Mouse (Mus musculus): ENCODE data around the gene Il20rb. TPM values are rescaled to one million over a fixed set of nuclear protein-coding genes. Genes with fewer than 3 reads are reported as not detected.

Gene Il20rb
- polyA plus RNA-seq, 1 experiment = 8.3 TPM

- no peak overlapping the region for H3K4me3 ChIP-seq (ENCODE audit: control insufficient read depth, insufficient read depth, low read length)
- no peaks in the 10 kb centered on the region for H3K27me3 ChIP-seq (ENCODE audit: control insufficient read depth, insufficient read depth, low read length)
- H3K36me3 ChIP-seq (ENCODE audit: control insufficient read depth, insufficient read depth, low read length) = no peaks in the 10 kb centered on the region
- WGBS = 15% methylated on average over 4 of the region's 4 CpGs
- H3K27ac ChIP-seq (ENCODE audit: control insufficient read depth, insufficient read depth, low read length) = peak overlapping the region; percentile 42
- H3K4me1 ChIP-seq (replicated peaks; ENCODE audit: control insufficient read depth, insufficient read depth, low read length) = peaks cover 51% of the 10 kb centered on the region
- no peak for TF ChIP-seq CTCF (IDR thresholded peaks at IDR 0.05; ENCODE audit: borderline replicate concordance, control insufficient read depth, extremely low read depth, insufficient read depth, low read length, poor library complexity)
- TF ChIP-seq POLR2A (IDR thresholded peaks at IDR 0.05; ENCODE audit: control insufficient read depth, extremely low read depth, insufficient read depth, low read length, poor library complexity) = no peak
- DNase-seq = peak; percentile 34
Measured at GRCm38 (mm10) chr9:100462098-100462497, 24.5 kb downstream of the Il20rb start.

GRCm38 (mm10) chr9:100461671-100462070 lies 24.9 kb downstream of the Il20rb start:
- Histone ChIP-seq H3K27ac (ENCODE audit: control insufficient read depth, insufficient read depth, low read length) (peak overlapping the region; percentile 42), H3K4me3 (ENCODE audit: control insufficient read depth, insufficient read depth, low read length) (no peak overlapping the region), H3K27me3 (ENCODE audit: control insufficient read depth, insufficient read depth, low read length) (no peaks in the 10 kb centered on the region), H3K4me1 (replicated peaks; ENCODE audit: control insufficient read depth, insufficient read depth, low read length) (peaks cover 52% of the 10 kb centered on the region), H3K36me3 (ENCODE audit: control insufficient read depth, insufficient read depth, low read length) (no peaks in the 10 kb centered on the region)
- DNase-seq = no peak
- TF ChIP-seq POLR2A (IDR thresholded peaks at IDR 0.05; ENCODE audit: control insufficient read depth, extremely low read depth, insufficient read depth, low read length, poor library complexity) = no peak
- no peak for TF ChIP-seq CTCF (IDR thresholded peaks at IDR 0.05; ENCODE audit: borderline replicate concordance, control insufficient read depth, extremely low read depth, insufficient read depth, low read length, poor library complexity)
- 75% methylated on average over 9 of the region's 9 CpGs for WGBS

GRCm38 (mm10) chr9:100460203-100460602 lies 26.4 kb downstream of the Il20rb start:
- Histone ChIP-seq H3K4me3 (ENCODE audit: control insufficient read depth, insufficient read depth, low read length) (peak overlapping the region; percentile 21), H3K27me3 (ENCODE audit: control insufficient read depth, insufficient read depth, low read length) (no peaks in the 10 kb centered on the region), H3K4me1 (replicated peaks; ENCODE audit: control insufficient read depth, insufficient read depth, low read length) (peaks cover 63% of the 10 kb centered on the region), H3K27ac (ENCODE audit: control insufficient read depth, insufficient read depth, low read length) (peak overlapping the region; percentile 94), H3K36me3 (ENCODE audit: control insufficient read depth, insufficient read depth, low read length) (no peaks in the 10 kb centered on the region)
- DNase-seq = peak; percentile 74
- WGBS = 5% methylated on average over 9 of the region's 9 CpGs
- no peak for TF ChIP-seq POLR2A (IDR thresholded peaks at IDR 0.05; ENCODE audit: control insufficient read depth, extremely low read depth, insufficient read depth, low read length, poor library complexity)
- TF ChIP-seq CTCF (IDR thresholded peaks at IDR 0.05; ENCODE audit: borderline replicate concordance, control insufficient read depth, extremely low read depth, insufficient read depth, low read length, poor library complexity) = peak; percentile 48; the same call in 1 of the 2 replicates

GRCm38 (mm10) chr9:100457971-100458681 lies 28.5 kb downstream of the Il20rb start:
- H3K4me1 ChIP-seq (replicated peaks; ENCODE audit: control insufficient read depth, insufficient read depth, low read length) = peaks cover 64% of the 10 kb centered on the region
- peak; percentile 70 for DNase-seq

GRCm38 (mm10) chr9:100454664-100454993 lies 32.0 kb downstream of the Il20rb start:
- Histone ChIP-seq H3K4me1 (replicated peaks; ENCODE audit: control insufficient read depth, insufficient read depth, low read length) (peaks cover 37% of the 10 kb centered on the region), H3K27me3 (ENCODE audit: control insufficient read depth, insufficient read depth, low read length) (no peaks in the 10 kb centered on the region), H3K4me3 (ENCODE audit: control insufficient read depth, insufficient read depth, low read length) (peak overlapping the region; percentile 51), H3K27ac (ENCODE audit: control insufficient read depth, insufficient read depth, low read length) (peak overlapping the region; percentile 73; the same call in 1 of the 2 replicates), H3K36me3 (ENCODE audit: control insufficient read depth, insufficient read depth, low read length) (no peaks in the 10 kb centered on the region)
- TF ChIP-seq CTCF (IDR thresholded peaks at IDR 0.05; ENCODE audit: borderline replicate concordance, control insufficient read depth, extremely low read depth, insufficient read depth, low read length, poor library complexity) (no peak), POLR2A (IDR thresholded peaks at IDR 0.05; ENCODE audit: control insufficient read depth, extremely low read depth, insufficient read depth, low read length, poor library complexity) (no peak)
- no peak for DNase-seq
- 14% methylated on average over 9 of the region's 9 CpGs for WGBS

More at GRCm38 (mm10) chr9:100457971-100458681, 28.5 kb downstream of the Il20rb start:
- 7% methylated on average over 17 of the region's 17 CpGs for WGBS
- H3K27ac ChIP-seq (ENCODE audit: control insufficient read depth, insufficient read depth, low read length) = peak overlapping the region; percentile 63
- no peaks in the 10 kb centered on the region for H3K36me3 ChIP-seq (ENCODE audit: control insufficient read depth, insufficient read depth, low read length)
- no peaks in the 10 kb centered on the region for H3K27me3 ChIP-seq (ENCODE audit: control insufficient read depth, insufficient read depth, low read length)
- no peak overlapping the region for H3K4me3 ChIP-seq (ENCODE audit: control insufficient read depth, insufficient read depth, low read length)
- TF ChIP-seq CTCF (IDR thresholded peaks at IDR 0.05; ENCODE audit: borderline replicate concordance, control insufficient read depth, extremely low read depth, insufficient read depth, low read length, poor library complexity) (no peak), POLR2A (IDR thresholded peaks at IDR 0.05; ENCODE audit: control insufficient read depth, extremely low read depth, insufficient read depth, low read length, poor library complexity) (no peak)

- Histone ChIP-seq H3K27me3 (ENCODE audit: control insufficient read depth, insufficient read depth, low read length) (no peaks in the 10 kb centered on the region), H3K36me3 (ENCODE audit: control insufficient read depth, insufficient read depth, low read length) (no peaks in the 10 kb centered on the region), H3K27ac (ENCODE audit: control insufficient read depth, insufficient read depth, low read length) (peak overlapping the region; percentile 73; the same call in 1 of the 2 replicates), H3K4me1 (replicated peaks; ENCODE audit: control insufficient read depth, insufficient read depth, low read length) (peaks cover 36% of the 10 kb centered on the region), H3K4me3 (ENCODE audit: control insufficient read depth, insufficient read depth, low read length) (peak overlapping the region; percentile 51)
- peak; percentile 92 for TF ChIP-seq CTCF (IDR thresholded peaks at IDR 0.05; ENCODE audit: borderline replicate concordance, control insufficient read depth, extremely low read depth, insufficient read depth, low read length, poor library complexity)
- TF ChIP-seq POLR2A (IDR thresholded peaks at IDR 0.05; ENCODE audit: control insufficient read depth, extremely low read depth, insufficient read depth, low read length, poor library complexity) = no peak
- peak; percentile 81 for DNase-seq
- 5% methylated on average over 25 of the region's 25 CpGs for WGBS
Measured at GRCm38 (mm10) chr9:100453944-100454663, 32.5 kb downstream of the Il20rb start.

Data from thymus, adult 2 months (tissue).